Mouse (Mus musculus) kidney, adult 2 months (tissue): ENCODE measurements at regions not wholly inside any gene's neighbourhood (a gene's known extent, or its start where the extent isn't known, plus 50 kb on each side); places are given as distances from the start of the nearest gene placed in this dataset.
A peak's percentile ranks its signal among the peaks of the same experiment; 100 is the strongest.

Experiments
- DNase-seq: peaks from one replicate; pipeline ENCODE4 v3.0.0; 2021
- H3K27ac ChIP-seq: fragments of 200-500 bp; 2 replicates; pipeline ENCODE4 v1.5.1; 2012; ENCODE audit warnings: low read depth, low read length, control low read depth, inconsistent platforms; ENCODE audit not compliant: insufficient read depth
- H3K27me3 ChIP-seq: fragments of 200-500 bp; replicated peaks from 2 replicates; pipeline ENCODE4 v1.6.1; 2012; ENCODE audit warnings: mild to moderate bottlenecking, moderate library complexity, low read length, inconsistent platforms; ENCODE audit not compliant: control insufficient read depth, insufficient read depth
- H3K36me3 ChIP-seq: fragments of 200-500 bp; 2 replicates; pipeline ENCODE4 v1.6.1; 2012; ENCODE audit warnings: mild to moderate bottlenecking, moderate library complexity, low read length, inconsistent platforms; ENCODE audit not compliant: control insufficient read depth, insufficient read depth
- H3K4me1 ChIP-seq: fragments of 200-500 bp; 2 replicates; pipeline ENCODE4 v1.6.1; 2011; ENCODE audit warnings: low read length; ENCODE audit not compliant: control insufficient read depth, insufficient read depth
- H3K4me3 ChIP-seq: fragments of 200-500 bp; 2 replicates; pipeline ENCODE4 v1.5.1; 2011; ENCODE audit warnings: mild to moderate bottlenecking, low read depth, low read length, control low read depth; ENCODE audit not compliant: insufficient read depth
- CTCF ChIP-seq: fragments of 200-500 bp; conservative IDR thresholded peaks from 2 replicates; pipeline ENCODE4 v1.5.1; 2011; ENCODE audit warnings: low read depth, mild to moderate bottlenecking, control low read depth, low read length, moderate library complexity, mixed read lengths; ENCODE audit not compliant: insufficient read depth, insufficient read length
- POLR2A ChIP-seq: fragments of 200-500 bp; IDR thresholded peaks from one replicate; pipeline ENCODE4 v1.6.1; 2011; ENCODE audit warnings: low read depth, low read length, control low read depth
- WGBS: fragments of 180-500 bp; shearing (Covaris S2); methylation state at CpG from one replicate; pipeline ENCODE4 v1.1.7; 2018; 5-methylcytosine and 5-hydroxymethylcytosine counted together

- H3K27me3 ChIP-seq = no peaks in the 10 kb centered on the region
- H3K4me3 ChIP-seq = peak overlapping the region; percentile 56
- H3K27ac ChIP-seq = peak overlapping the region; percentile 87
- peaks cover 12% of the 10 kb centered on the region; the same call in 1 of the 2 replicates for H3K4me1 ChIP-seq
- under 1% methylated on average over 57 of the region's 57 CpGs for WGBS
- H3K36me3 ChIP-seq = no peaks in the 10 kb centered on the region
- no peak for TF ChIP-seq CTCF
- TF ChIP-seq POLR2A = no peak
- peak; percentile 95 for DNase-seq
Observed at GRCm38 (mm10) chr15:36938511-36939150, 68.9 kb downstream of the Zfp706 start.

DNA sequence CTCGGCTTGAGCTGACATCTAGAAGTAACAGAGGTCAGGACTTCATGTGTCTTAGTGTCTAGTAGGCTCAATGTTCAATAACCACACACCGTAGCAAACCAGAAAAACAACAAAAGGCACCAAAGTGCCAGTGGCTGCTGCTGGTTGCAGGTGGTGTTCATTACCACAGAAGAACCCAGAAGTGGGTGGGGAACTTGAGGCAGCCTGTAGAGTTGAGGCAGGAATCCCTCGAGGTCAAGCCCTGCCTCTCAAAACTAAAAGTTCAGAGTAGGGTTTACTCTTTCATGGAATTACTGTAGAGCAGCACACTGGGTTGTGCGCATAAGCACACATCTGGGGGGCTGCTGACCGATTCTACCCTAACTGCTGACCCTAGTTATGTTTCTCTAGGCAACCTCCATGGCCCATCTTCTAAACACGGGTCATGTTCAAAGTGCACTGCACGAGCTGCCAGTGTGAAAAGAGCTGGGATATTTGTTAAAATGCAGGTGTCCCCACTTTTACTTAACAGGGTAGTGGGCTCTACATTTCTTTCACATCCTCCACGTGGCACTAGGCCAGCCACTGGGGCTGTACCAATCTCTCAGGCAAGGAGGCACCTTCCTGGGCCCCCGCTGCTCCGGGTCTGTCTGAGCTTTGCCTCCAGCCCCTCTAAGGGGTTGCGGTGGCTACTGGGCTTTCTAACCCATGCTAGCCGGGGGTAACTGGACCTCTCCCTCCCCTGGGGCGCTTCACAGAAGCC, 69.6 kb downstream of the Zfp706 start:
- WGBS = 19% methylated on average over 13 of the region's 13 CpGs
- no peak for TF ChIP-seq POLR2A
- no peak for TF ChIP-seq CTCF
- peak; percentile 58 for DNase-seq
- peaks cover 19% of the 10 kb centered on the region; the same call in 1 of the 2 replicates for H3K4me1 ChIP-seq
- no peaks in the 10 kb centered on the region for H3K36me3 ChIP-seq
- H3K4me3 ChIP-seq = peak overlapping the region; percentile 56
- H3K27ac ChIP-seq = peak overlapping the region; percentile 87
- H3K27me3 ChIP-seq = no peaks in the 10 kb centered on the region

GRCm38 (mm10) chr15:36937067-36937657, 70.4 kb downstream of the Zfp706 start:
- no peaks in the 10 kb centered on the region for H3K27me3 ChIP-seq
- WGBS = 83% methylated on average over 11 of the region's 11 CpGs
- DNase-seq = no peak
- no peak overlapping the region for H3K4me3 ChIP-seq
- H3K27ac ChIP-seq = no peak overlapping the region
- TF ChIP-seq POLR2A = no peak
- no peak for TF ChIP-seq CTCF
- peaks cover 19% of the 10 kb centered on the region; the same call in 1 of the 2 replicates for H3K4me1 ChIP-seq
- no peaks in the 10 kb centered on the region for H3K36me3 ChIP-seq

DNA sequence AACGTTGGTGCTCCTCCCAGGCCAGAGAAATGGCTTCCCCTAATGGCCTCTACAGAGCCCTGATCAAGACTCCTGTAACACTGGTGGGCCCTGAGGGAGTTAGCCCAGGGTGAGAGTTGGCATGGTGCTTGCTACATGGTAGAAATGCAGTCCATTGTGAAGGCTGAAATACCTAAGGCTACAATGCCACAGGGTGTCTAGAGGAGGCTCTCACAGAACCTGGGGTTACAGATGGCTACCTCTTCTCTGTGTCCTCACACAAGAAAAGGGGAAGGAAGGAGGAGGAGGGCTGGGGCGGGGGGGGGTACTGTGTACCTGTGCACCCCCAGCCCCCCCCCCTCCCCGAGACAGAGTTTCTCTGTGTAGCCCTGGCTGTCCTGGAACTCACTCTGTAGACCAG, 72.8 kb downstream of the Zfp706 start:
- no peak for TF ChIP-seq CTCF
- TF ChIP-seq POLR2A = no peak
- H3K36me3 ChIP-seq = no peaks in the 10 kb centered on the region
- H3K27me3 ChIP-seq = no peaks in the 10 kb centered on the region
- H3K4me1 ChIP-seq = peaks cover 19% of the 10 kb centered on the region; the same call in 1 of the 2 replicates
- no peak overlapping the region for H3K27ac ChIP-seq
- WGBS = 88% methylated on average over 3 of the region's 3 CpGs
- no peak for DNase-seq
- H3K4me3 ChIP-seq = no peak overlapping the region

GRCm38 (mm10) chr15:36933581-36933991, 74.0 kb downstream of the Zfp706 start:
- DNase-seq = peak; percentile 54
- WGBS = 81% methylated on average over 2 of the region's 2 CpGs
- Histone ChIP-seq H3K4me1 (peaks cover 19% of the 10 kb centered on the region; the same call in 1 of the 2 replicates), H3K27ac (0 out of 2 replicates have a peak overlapping the region, but pooled peaks have one; percentile 24), H3K36me3 (no peaks in the 10 kb centered on the region), H3K4me3 (no peak overlapping the region), H3K27me3 (no peaks in the 10 kb centered on the region)
- TF ChIP-seq POLR2A (no peak), CTCF (no peak)

- 77% methylated on average over 2 of the region's 2 CpGs for WGBS
- no peak overlapping the region for H3K4me3 ChIP-seq
- TF ChIP-seq CTCF = no peak
Observed at GRCm38 (mm10) chr15:36931460-36931859, 76.1 kb downstream of the Zfp706 start.

GRCm38 (mm10) chr15:36930433-36930832, 77.1 kb downstream of the Zfp706 start:
- Histone ChIP-seq H3K4me1 (peaks cover 10% of the 10 kb centered on the region; the same call in 1 of the 2 replicates), H3K36me3 (no peaks in the 10 kb centered on the region), H3K27me3 (no peaks in the 10 kb centered on the region), H3K4me3 (no peak overlapping the region), H3K27ac (no peak overlapping the region)
- WGBS = 87% methylated on average over 6 of the region's 6 CpGs
- TF ChIP-seq CTCF = no peak
- no peak for DNase-seq

More at GRCm38 (mm10) chr15:36931460-36931859, 76.1 kb downstream of the Zfp706 start:
- Histone ChIP-seq H3K36me3 (no peaks in the 10 kb centered on the region), H3K4me1 (peaks cover 10% of the 10 kb centered on the region; the same call in 1 of the 2 replicates), H3K27me3 (no peaks in the 10 kb centered on the region), H3K27ac (no peak overlapping the region)
- DNase-seq = no peak
